Mouse (Mus musculus) limb, embryonic 11.5 days (tissue): ENCODE data around the gene Dnah2. TPM values are rescaled to one million over a fixed set of nuclear protein-coding genes. Genes with fewer than 3 reads are reported as not detected.

Source experiments
- ATAC-seq: fragments of 200-750 bp; cut with Nextera tagmentation; 2 replicates; pipeline ENCODE4 v1.8.0; 2017; ENCODE audit warnings: low read depth; ENCODE audit not compliant: insufficient number of reproducible peaks, low FRiP score, low TSS enrichment
- DNase-seq: peaks from one replicate; pipeline ENCODE4 v3.0.0-alpha.2; 2015; ENCODE audit warnings: low spot score
- H3K27ac ChIP-seq: fragments of 300-500 bp; sonication (generic); replicated peaks from 2 replicates; pipeline ENCODE4 v1.5.1; 2014; ENCODE audit warnings: low read depth, mild to moderate bottlenecking, low read length
- H3K27me3 ChIP-seq: fragments of 300-500 bp; sonication (generic); 2 replicates; pipeline ENCODE4 v1.6.1; 2014; ENCODE audit warnings: mild to moderate bottlenecking, low read length, mixed read lengths; ENCODE audit not compliant: control insufficient read depth, insufficient read depth
- H3K36me3 ChIP-seq: fragments of 300-500 bp; sonication (generic); 2 replicates; pipeline ENCODE4 v1.6.1; 2014; ENCODE audit warnings: mild to moderate bottlenecking, low read length, moderate library complexity, mixed read lengths; ENCODE audit not compliant: control insufficient read depth, insufficient read depth
- H3K4me1 ChIP-seq: fragments of 300-500 bp; sonication (generic); 2 replicates; pipeline ENCODE4 v1.6.1; 2014; ENCODE audit warnings: low read length, mixed read lengths; ENCODE audit not compliant: control insufficient read depth, insufficient read depth
- H3K4me2 ChIP-seq: fragments of 300-500 bp; sonication (generic); 2 replicates; pipeline ENCODE4 v1.6.1; 2014; ENCODE audit warnings: low read depth, mild to moderate bottlenecking, moderate library complexity; ENCODE audit not compliant: severe bottlenecking
- H3K4me3 ChIP-seq: fragments of 300-500 bp; sonication (generic); 2 replicates; pipeline ENCODE4 v1.5.1; 2014; ENCODE audit warnings: low read depth, low read length
- H3K9ac ChIP-seq: fragments of 300-500 bp; sonication (generic); 2 replicates; pipeline ENCODE4 v1.6.1; 2014; ENCODE audit warnings: mild to moderate bottlenecking, low read length
- H3K9me3 ChIP-seq: fragments of 300-500 bp; sonication (generic); 2 replicates; pipeline ENCODE4 v1.6.1; 2016; ENCODE audit warnings: low read length; ENCODE audit not compliant: control insufficient read depth
- WGBS: fragments of 180-500 bp; shearing (Covaris S2); extraction: QIAGEN DNeasy Blood & Tissue Kit; methylation state at CpG from one replicate; pipeline ENCODE4 v1.1.7; 2014; 5-methylcytosine and 5-hydroxymethylcytosine counted together
- polyA plus RNA-seq: library from polyadenylated mRNA; unstranded; fragments of >200 nt; fragmentation: Nextera tagmentation; extraction: Ambion mirVana; gene quantifications from 2 replicates; pipeline ENCODE4 v1.2.1, GENCODE M21; 2014

The Dnah2 gene
- polyA plus RNA-seq, 1 experiment from 2014 or later, result 0.87 TPM

GRCm38 (mm10) chr11:69578301-69578700 lies 29.4 kb upstream of the Dnah2 start:
- no peaks in the 10 kb centered on the region for H3K9me3 ChIP-seq
- H3K27me3 ChIP-seq, result no peaks in the 10 kb centered on the region
- H3K36me3 ChIP-seq, result peaks cover 2% of the 10 kb centered on the region; the same call in 1 of the 2 replicates
- H3K27ac ChIP-seq, result no peak overlapping the region
- WGBS, result 14% methylated on average over 15 of the region's 15 CpGs
- peak overlapping the region; percentile 81 for H3K9ac ChIP-seq
- DNase-seq, result no peak
- H3K4me2 ChIP-seq, result peak overlapping the region; percentile 66
- ATAC-seq, result no peak
- H3K4me3 ChIP-seq, result peak overlapping the region; percentile 84
- peaks cover 16% of the 10 kb centered on the region for H3K4me1 ChIP-seq

DNA sequence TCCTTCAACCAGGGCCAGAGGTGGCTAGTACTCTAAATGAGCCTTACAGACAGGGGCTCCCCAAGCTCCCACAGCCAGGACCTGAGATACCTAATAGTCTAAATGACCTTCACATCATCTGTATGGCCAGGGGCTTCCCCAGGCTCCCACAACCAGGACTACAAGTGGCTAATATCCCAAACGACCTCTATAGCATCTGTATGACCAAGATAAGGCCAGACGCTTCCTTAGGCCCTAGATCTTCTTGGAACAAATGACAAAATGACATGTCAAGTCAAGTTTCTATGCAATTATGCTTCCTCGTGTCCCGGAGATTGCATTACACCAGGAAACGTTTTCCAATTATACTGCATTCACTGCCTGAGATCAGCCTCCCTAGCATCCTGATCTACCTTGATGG lies 27.4 kb upstream of the Dnah2 start:
- no peak overlapping the region for H3K27ac ChIP-seq

DNA sequence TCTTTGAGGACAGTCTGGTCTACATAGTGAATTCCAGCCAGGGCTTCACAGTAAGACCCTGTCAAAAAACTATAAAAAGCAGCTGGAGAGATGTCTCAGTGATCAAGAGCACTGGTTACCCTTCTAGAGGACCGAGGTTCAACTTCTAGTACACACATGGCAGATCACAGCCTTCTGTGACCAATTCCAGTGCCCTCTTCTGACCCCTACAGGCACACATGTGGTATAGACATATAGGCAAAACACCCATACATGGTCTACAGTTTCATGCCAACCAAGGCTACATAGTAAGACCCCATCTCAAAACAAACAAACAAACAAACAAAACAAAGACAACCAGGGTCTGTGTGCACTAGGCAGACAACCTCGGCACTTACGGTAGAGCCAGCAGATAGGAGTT lies 26.3 kb upstream of the Dnah2 start:
- Histone ChIP-seq H3K36me3 (peaks cover 6% of the 10 kb centered on the region; the same call in 1 of the 2 replicates), H3K27ac (no peak overlapping the region), H3K9me3 (no peaks in the 10 kb centered on the region), H3K9ac (no peak overlapping the region), H3K4me2 (no peak overlapping the region), H3K4me3 (no peak overlapping the region), H3K27me3 (no peaks in the 10 kb centered on the region), H3K4me1 (peaks cover 11% of the 10 kb centered on the region)
- DNase-seq, result peak; percentile 54
- no peak for ATAC-seq
- 65% methylated on average over 3 of the region's 3 CpGs for WGBS

More for the DNA sequence above, 27.4 kb upstream of the Dnah2 start:
- DNase-seq (no peak), ATAC-seq (no peak)
- peaks cover 4% of the 10 kb centered on the region; the same call in 1 of the 2 replicates for H3K36me3 ChIP-seq
- H3K4me2 ChIP-seq, result no peak overlapping the region
- no peaks in the 10 kb centered on the region for H3K9me3 ChIP-seq
- H3K9ac ChIP-seq, result no peak overlapping the region
- no peaks in the 10 kb centered on the region for H3K27me3 ChIP-seq
- 75% methylated on average over 5 of the region's 5 CpGs for WGBS
- peaks cover 11% of the 10 kb centered on the region for H3K4me1 ChIP-seq
- no peak overlapping the region for H3K4me3 ChIP-seq

GRCm38 (mm10) chr11:69565131-69565530 lies 16.2 kb upstream of the Dnah2 start:
- H3K9me3 ChIP-seq, result no peaks in the 10 kb centered on the region
- H3K4me2 ChIP-seq, result no peak overlapping the region
- no peak overlapping the region for H3K27ac ChIP-seq
- DNase-seq (no peak), ATAC-seq (no peak)
- WGBS, result 55% methylated on average over 8 of the region's 8 CpGs
- peaks cover 35% of the 10 kb centered on the region for H3K4me1 ChIP-seq
- H3K4me3 ChIP-seq, result no peak overlapping the region
- peaks cover 10% of the 10 kb centered on the region; the same call in 1 of the 2 replicates for H3K36me3 ChIP-seq
- no peaks in the 10 kb centered on the region for H3K27me3 ChIP-seq
- no peak overlapping the region for H3K9ac ChIP-seq

GRCm38 (mm10) chr11:69564391-69564790 lies 15.5 kb upstream of the Dnah2 start:
- Histone ChIP-seq H3K4me2 (no peak overlapping the region), H3K27me3 (no peaks in the 10 kb centered on the region), H3K9ac (no peak overlapping the region), H3K9me3 (no peaks in the 10 kb centered on the region), H3K4me1 (peaks cover 37% of the 10 kb centered on the region), H3K36me3 (peaks cover 10% of the 10 kb centered on the region; the same call in 1 of the 2 replicates), H3K4me3 (no peak overlapping the region), H3K27ac (no peak overlapping the region)
- WGBS, result 62% methylated on average over 3 of the region's 3 CpGs
- ATAC-seq (no peak), DNase-seq (no peak)

GRCm38 (mm10) chr11:69563373-69563772 lies 14.5 kb upstream of the Dnah2 start:
- Histone ChIP-seq H3K27me3 (no peaks in the 10 kb centered on the region), H3K27ac (peak overlapping the region; percentile 48; the same call in 1 of the 2 replicates), H3K4me3 (no peak overlapping the region), H3K9ac (no peak overlapping the region), H3K9me3 (no peaks in the 10 kb centered on the region), H3K36me3 (peaks cover 10% of the 10 kb centered on the region; the same call in 1 of the 2 replicates), H3K4me2 (no peak overlapping the region; the same call in 1 of the 2 replicates), H3K4me1 (peaks cover 47% of the 10 kb centered on the region)
- DNase-seq, result peak; percentile 60
- no peak for ATAC-seq
- WGBS, result 25% methylated on average over 13 of the region's 13 CpGs

DNA sequence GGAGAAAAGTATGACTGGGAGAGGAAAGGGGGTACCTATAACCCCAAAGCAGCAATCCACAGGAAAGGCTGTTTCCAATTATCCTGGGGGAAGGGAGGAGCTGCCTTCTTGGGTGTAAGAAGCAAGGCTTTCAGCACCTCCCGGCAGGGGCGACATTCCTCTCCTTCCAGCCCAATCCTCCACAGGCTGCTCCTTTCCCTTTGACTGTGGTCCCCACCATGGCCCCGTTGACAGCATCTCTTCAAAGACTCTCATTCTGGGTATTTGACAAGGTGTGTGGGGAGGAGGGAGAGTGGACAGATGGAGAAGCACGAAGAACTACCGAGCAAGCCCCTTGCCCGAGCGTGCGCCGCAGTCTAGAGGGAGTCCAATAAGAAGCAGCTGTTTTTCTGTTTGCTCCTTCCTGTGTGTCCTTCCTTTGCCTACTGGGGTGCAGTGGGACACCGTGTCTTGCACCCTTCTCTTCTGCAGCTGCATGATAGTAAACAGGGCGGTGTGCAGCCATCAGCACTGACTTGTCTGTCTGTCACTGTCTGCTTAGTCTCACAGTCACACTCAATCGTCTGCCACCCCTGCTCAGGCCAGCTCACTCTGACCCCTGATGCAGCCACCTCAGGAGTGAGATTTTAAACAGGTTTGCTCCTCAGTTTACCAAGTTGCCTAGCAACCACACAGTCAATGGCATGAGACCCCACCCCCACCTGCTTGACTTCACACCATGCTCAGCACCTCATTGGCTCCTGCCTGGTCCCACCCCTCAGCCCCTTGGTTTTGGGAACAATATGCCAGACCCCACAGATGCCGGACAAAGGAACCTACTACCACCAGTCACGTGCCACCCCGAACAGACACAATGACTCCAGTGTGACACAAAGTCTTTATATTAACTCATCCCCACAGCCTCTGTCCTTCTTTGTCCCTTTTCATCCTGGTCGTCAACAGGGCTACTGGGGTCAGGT lies 12.3 kb upstream of the Dnah2 start:
- Histone ChIP-seq H3K27ac (peak overlapping the region; percentile 94), H3K9me3 (no peaks in the 10 kb centered on the region), H3K27me3 (no peaks in the 10 kb centered on the region), H3K9ac (peak overlapping the region; percentile 95), H3K4me1 (peaks cover 65% of the 10 kb centered on the region), H3K36me3 (peaks cover 10% of the 10 kb centered on the region; the same call in 1 of the 2 replicates), H3K4me3 (peak overlapping the region; percentile 84), H3K4me2 (peak overlapping the region; percentile 97)
- DNase-seq (peak; percentile 81), ATAC-seq (peak; percentile 81)
- WGBS, result 6% methylated on average over 16 of the region's 16 CpGs

DNA sequence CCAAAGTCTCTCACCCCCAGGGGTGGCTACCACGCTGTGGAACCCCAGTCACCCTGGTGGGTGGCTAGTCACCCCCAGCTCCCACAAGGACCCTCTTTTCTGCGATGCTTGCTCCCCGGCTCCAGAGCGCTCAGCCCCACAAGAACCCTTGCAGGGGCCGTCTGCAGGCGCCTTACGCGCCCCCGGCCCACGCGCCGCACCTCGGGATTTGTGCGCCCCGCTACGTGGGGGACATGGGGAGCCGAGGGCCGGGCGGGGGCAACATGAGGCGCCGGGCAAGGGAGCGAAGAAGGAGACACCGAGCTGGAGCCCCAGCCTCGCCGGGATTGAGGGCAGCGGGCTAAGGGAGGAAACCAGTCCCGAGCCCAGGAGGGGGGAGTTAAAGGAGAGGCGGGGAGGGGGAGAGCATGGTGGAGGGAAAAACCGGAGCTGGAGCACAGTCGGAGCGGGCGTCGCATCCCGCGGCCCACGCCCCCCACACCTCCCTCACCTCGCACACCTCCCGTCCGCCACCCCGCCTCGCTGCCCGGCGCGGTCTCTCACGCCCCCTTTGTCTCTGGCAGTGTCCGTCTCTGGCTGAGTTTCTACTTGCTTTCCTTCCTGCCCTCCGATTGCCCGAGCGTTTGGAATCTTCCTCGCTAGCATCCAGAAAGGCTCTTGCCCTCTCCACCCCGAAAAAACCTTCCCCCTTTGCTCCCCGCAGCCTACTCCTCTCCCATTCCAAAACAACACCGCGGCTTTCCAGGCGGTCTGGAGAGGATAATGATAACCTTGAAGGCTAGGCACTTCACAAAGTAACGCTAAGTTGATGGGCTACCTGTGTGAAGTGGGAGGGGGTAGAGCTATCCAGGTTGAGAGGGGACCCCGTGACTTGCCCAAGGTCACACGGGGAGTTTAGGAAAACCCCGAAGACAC lies 11.2 kb upstream of the Dnah2 start, which contains the start of gene Efnb3:
Efnb3 (minus strand) TSS at position 355 of the 915 bp plus-strand sequence.
- peak; percentile 15; the same call in 1 of the 2 replicates for ATAC-seq
- Histone ChIP-seq H3K36me3 (peaks cover 6% of the 10 kb centered on the region; the same call in 1 of the 2 replicates), H3K4me3 (peak within 1 kb of the TSS; percentile 84), H3K4me1 (peaks cover 68% of the 10 kb centered on the region), H3K9ac (peak within 1 kb of the TSS; percentile 95), H3K27me3 (no peaks in the 10 kb centered on the region), H3K9me3 (no peaks in the 10 kb centered on the region), H3K27ac (peak within 1 kb of the TSS; percentile 94), H3K4me2 (peak within 1 kb of the TSS; percentile 97)
- DNase-seq, result peak; percentile 86
- WGBS, result under 1% methylated on average over 58 of the region's 59 CpGs
